Mouse (Mus musculus): ENCODE results near the gene Mios.

DNA sequence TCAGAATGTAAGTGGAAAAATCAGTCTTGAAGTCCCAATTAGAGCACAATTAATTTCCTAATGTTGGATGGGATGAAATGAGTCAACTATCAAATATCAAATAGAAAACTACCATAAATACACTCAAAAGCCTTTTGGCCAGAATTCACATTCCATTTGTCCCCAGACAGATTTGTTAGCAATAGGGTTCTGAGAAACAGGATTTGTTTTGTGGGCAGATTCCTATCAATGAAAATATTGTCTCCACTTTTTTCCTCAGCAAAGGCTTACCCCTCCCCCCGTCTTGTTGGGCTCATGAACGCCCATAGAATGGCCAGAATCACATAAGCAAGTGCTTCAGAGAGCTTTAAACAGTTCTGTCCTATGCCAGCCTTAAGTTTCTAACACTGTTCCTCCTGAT is 49.0 kb upstream of the Mios start:
- TF ChIP-seq CTCF (IDR thresholded peaks at IDR 0.05; ENCODE audit: low read depth), result no peak
- no peak for TF ChIP-seq EP300 (IDR thresholded peaks at IDR 0.05; ENCODE audit: low read depth)
